Mouse (Mus musculus) heart, postnatal 0 days (tissue): ENCODE measurements around the gene Ubxn11. TPM values are rescaled to one million over a fixed set of nuclear protein-coding genes. Genes with fewer than 3 reads are reported as not detected.

Source experiments
- ATAC-seq: fragments of 200-750 bp; cut with Nextera tagmentation; 2 replicates; pipeline ENCODE4 v1.8.0; 2017; ENCODE audit warnings: low read depth, moderate number of reproducible peaks, moderate library complexity; ENCODE audit not compliant: insufficient read depth
- DNase-seq: peaks from one replicate; pipeline ENCODE4 v3.0.0-alpha.2; 2016; ENCODE audit warnings: low spot score
- H3K27ac ChIP-seq: fragments of 300-500 bp; sonication (generic); 2 replicates; pipeline ENCODE4 v1.5.1; 2014; ENCODE audit warnings: low read depth, mild to moderate bottlenecking
- H3K27me3 ChIP-seq: fragments of 300-500 bp; sonication (generic); 2 replicates; pipeline ENCODE4 v1.6.1; 2014; ENCODE audit warnings: low read length, mixed read lengths; ENCODE audit not compliant: control insufficient read depth, insufficient read depth
- H3K36me3 ChIP-seq: fragments of 300-500 bp; sonication (generic); replicated peaks from 2 replicates; pipeline ENCODE4 v1.6.1; 2014; ENCODE audit warnings: low read length, mixed read lengths; ENCODE audit not compliant: control insufficient read depth, insufficient read depth
- H3K4me1 ChIP-seq: fragments of 300-500 bp; sonication (generic); 2 replicates; pipeline ENCODE4 v1.6.1; 2014; ENCODE audit warnings: antibody characterized with exemption; ENCODE audit not compliant: control insufficient read depth, insufficient read depth
- H3K4me2 ChIP-seq: fragments of 300-500 bp; sonication (generic); 2 replicates; pipeline ENCODE4 v1.6.1; 2014; ENCODE audit warnings: low read depth, mild to moderate bottlenecking, low read length, moderate library complexity
- H3K4me3 ChIP-seq: fragments of 300-500 bp; sonication (generic); 2 replicates; pipeline ENCODE4 v1.5.1; 2014; ENCODE audit warnings: low read depth, low read length
- H3K9ac ChIP-seq: fragments of 300-500 bp; sonication (generic); replicated peaks from 2 replicates; pipeline ENCODE4 v1.6.1; 2014; ENCODE audit warnings: low read depth, low read length, mixed read lengths
- H3K9me3 ChIP-seq: fragments of 300-500 bp; sonication (generic); replicated peaks from 2 replicates; pipeline ENCODE4 v1.6.1; 2016; ENCODE audit warnings: low read length; ENCODE audit not compliant: control insufficient read depth
- CTCF ChIP-seq: IDR thresholded peaks from 2 replicates; pipeline ENCODE4 v1.5.1; 2016; ENCODE audit warnings: antibody characterized with exemption, control low read depth, low read depth
- EP300 ChIP-seq: IDR thresholded peaks from 2 replicates; pipeline ENCODE4 v1.6.1; 2016; ENCODE audit warnings: antibody characterized with exemption, low read depth
- WGBS: fragments of 180-500 bp; shearing (Covaris S2); extraction: QIAGEN DNeasy Blood & Tissue Kit; methylation state at CpG from one replicate; pipeline ENCODE4 v1.1.7; 2014; 5-methylcytosine and 5-hydroxymethylcytosine counted together
- polyA plus RNA-seq: library from polyadenylated mRNA; unstranded; fragments of >200 nt; fragmentation: Nextera tagmentation; extraction: Ambion mirVana; gene quantifications from 2 replicates; pipeline ENCODE4 v1.2.1, GENCODE M21; 2015
- total RNA-seq: library from RNA; depleted of rRNA; stranded (reverse); fragments of >200 nt; gene quantifications from 2 replicates; pipeline ENCODE4 v1.2.3, GENCODE M21; 2014; ENCODE audit warnings: low replicate concordance; rRNA removed

The Ubxn11 gene
- total and polyA plus RNA-seq, 2 experiments from 2014 or later: 1.2 TPM; not detected in 1

DNA sequence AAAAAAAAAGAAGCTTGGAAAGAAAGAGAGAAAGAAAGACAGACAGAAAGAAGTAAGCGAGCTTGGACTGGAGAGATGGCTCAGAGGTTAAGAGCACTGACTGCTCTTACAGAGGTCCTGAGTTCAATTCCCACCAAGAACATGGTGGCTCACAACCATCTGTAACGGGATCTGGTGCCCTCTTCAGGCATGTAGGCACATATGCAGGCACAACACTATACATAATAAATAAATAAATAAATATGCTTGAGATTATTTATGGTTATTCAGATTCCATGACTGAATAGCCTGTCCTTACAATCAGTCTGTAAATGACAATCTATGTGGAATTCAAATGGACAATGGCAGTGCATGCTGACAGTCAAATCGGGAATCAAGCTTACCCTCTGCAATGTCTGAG, 64.5 kb downstream of the Ubxn11 start:
- ATAC-seq: no peak
- no peak overlapping the region for H3K9ac ChIP-seq
- H3K9me3 ChIP-seq: no peaks in the 10 kb centered on the region
- H3K4me1 ChIP-seq: peaks cover 12% of the 10 kb centered on the region
- DNase-seq: no peak
- 88% methylated on average over 3 of the region's 3 CpGs for whole genome bisulfite sequencing
- no peak overlapping the region for H3K27ac ChIP-seq
- H3K4me3 ChIP-seq: no peak overlapping the region
- no peak overlapping the region for H3K4me2 ChIP-seq
- H3K27me3 ChIP-seq: no peaks in the 10 kb centered on the region
- TF ChIP-seq CTCF (peak; percentile 21), EP300 (no peak)
- H3K36me3 ChIP-seq: no peaks in the 10 kb centered on the region

DNA sequence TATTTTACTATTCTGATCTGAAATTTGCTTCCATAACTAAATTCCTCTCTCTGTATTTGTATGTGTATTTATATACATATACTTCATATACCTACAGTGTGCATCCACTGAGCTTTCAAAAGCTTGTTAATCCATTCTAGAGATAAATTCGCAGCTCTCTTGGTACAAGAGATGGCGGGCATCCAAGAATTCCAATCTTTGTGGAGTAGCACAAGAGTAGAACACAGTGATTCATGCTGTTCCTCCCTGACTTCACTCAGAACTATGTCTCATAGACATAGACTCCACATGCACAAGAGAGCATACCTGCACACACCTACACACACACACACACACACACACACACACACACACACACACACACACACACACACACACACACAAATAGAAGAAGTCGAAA, 70.0 kb downstream of the Ubxn11 start:
- Histone ChIP-seq H3K9ac (no peak overlapping the region), H3K4me3 (no peak overlapping the region), H3K27ac (0 out of 2 replicates have a peak overlapping the region, but pooled peaks have one; percentile 20), H3K27me3 (no peaks in the 10 kb centered on the region), H3K4me2 (no peak overlapping the region), H3K9me3 (no peaks in the 10 kb centered on the region), H3K4me1 (peaks cover 6% of the 10 kb centered on the region; the same call in 1 of the 2 replicates), H3K36me3 (0 out of 2 replicates have a peak, but pooled peaks cover 4% of the 10 kb centered on the region)
- DNase-seq (peak; percentile 76), ATAC-seq (0 out of 2 replicates have a peak, but pooled peaks have one; percentile 51)
- 39% methylated on average over 3 of the region's 3 CpGs for WGBS
- TF ChIP-seq CTCF: no peak
- no peak for TF ChIP-seq EP300

Other genes with a start within 250 kb of the Ubxn11 start
- gene Rps6ka1, start 214.8 kb upstream of the Ubxn11 start, total RNA-seq: 8.0 and 16.9 TPM in 2 replicates
- gene Rps6ka1, start 214.8 kb upstream of the Ubxn11 start, polyA plus RNA-seq: 5.9 and 6.8 TPM in 2 replicates
- gene Hmgn2, start 133.9 kb upstream of the Ubxn11 start, total RNA-seq: 197 and 271 TPM in 2 replicates
- gene Hmgn2, start 133.9 kb upstream of the Ubxn11 start, polyA plus RNA-seq: 867 and 901 TPM in 2 replicates
- 38.4 and 39.8 TPM in 2 replicates for gene Dhdds, start 101.7 kb upstream of the Ubxn11 start, total RNA-seq
- 25.8 and 28.5 TPM in 2 replicates for gene Dhdds, start 101.7 kb upstream of the Ubxn11 start, polyA plus RNA-seq
- not detected in 2 replicates for gene Lin28a, start 83.7 kb upstream of the Ubxn11 start, total RNA-seq
- 0.10 TPM in 1 of 2 replicates, not detected in the other for gene Lin28a, start 83.7 kb upstream of the Ubxn11 start, polyA plus RNA-seq
- not detected in 2 replicates for gene Zfp683, start 48.7 kb upstream of the Ubxn11 start, total RNA-seq
- gene Zfp683, start 48.7 kb upstream of the Ubxn11 start, polyA plus RNA-seq: not detected in 2 replicates
- gene Crybg2, start 41.8 kb upstream of the Ubxn11 start, total RNA-seq: 0.08 and 6.6 TPM in 2 replicates
- gene Crybg2, start 41.8 kb upstream of the Ubxn11 start, polyA plus RNA-seq: 0.11 TPM in 1 of 2 replicates, not detected in the other
- gene Cd52, start 7.5 kb upstream of the Ubxn11 start, total RNA-seq: 10.5 TPM in 1 of 2 replicates, not detected in the other
- gene Cd52, start 7.5 kb upstream of the Ubxn11 start, polyA plus RNA-seq: 9.3 and 10.5 TPM in 2 replicates
- gene Sh3bgrl3, start 26.2 kb downstream of the Ubxn11 start, total RNA-seq: 49.7 and 67.6 TPM in 2 replicates
- 140 and 150 TPM in 2 replicates for gene Sh3bgrl3, start 26.2 kb downstream of the Ubxn11 start, polyA plus RNA-seq
- gene Cep85, start 84.5 kb downstream of the Ubxn11 start, total RNA-seq: 24.2 and 30.6 TPM in 2 replicates
- 27.4 and 29.7 TPM in 2 replicates for gene Cep85, start 84.5 kb downstream of the Ubxn11 start, polyA plus RNA-seq
- gene Gm7534, start 100.4 kb downstream of the Ubxn11 start, total RNA-seq: not detected in 2 replicates
- gene Gm7534, start 100.4 kb downstream of the Ubxn11 start, polyA plus RNA-seq: not detected in 2 replicates
- not detected in 2 replicates for gene Catsper4, start 124.8 kb downstream of the Ubxn11 start, total RNA-seq
- not detected in 2 replicates for gene Catsper4, start 124.8 kb downstream of the Ubxn11 start, polyA plus RNA-seq
- gene Cnksr1, start 135.8 kb downstream of the Ubxn11 start, total RNA-seq: 0.69 and 5.1 TPM in 2 replicates
- gene Cnksr1, start 135.8 kb downstream of the Ubxn11 start, polyA plus RNA-seq: 0.66 and 0.77 TPM in 2 replicates
- gene E130218I03Rik, start 141.1 kb downstream of the Ubxn11 start, total RNA-seq: not detected in 2 replicates
- 0.16 and 0.20 TPM in 2 replicates for gene E130218I03Rik, start 141.1 kb downstream of the Ubxn11 start, polyA plus RNA-seq
- 4.0 and 4.2 TPM in 2 replicates for gene Zfp593, start 143.0 kb downstream of the Ubxn11 start, total RNA-seq
- gene Zfp593, start 143.0 kb downstream of the Ubxn11 start, polyA plus RNA-seq: 5.4 and 6.0 TPM in 2 replicates
- gene Gm30191, start 144.4 kb downstream of the Ubxn11 start, total RNA-seq: not detected in 2 replicates
- gene Gm30191, start 144.4 kb downstream of the Ubxn11 start, polyA plus RNA-seq: not detected in 2 replicates
- gene Grrp1, start 151.5 kb downstream of the Ubxn11 start, total RNA-seq: 18.4 and 26.1 TPM in 2 replicates
- gene Grrp1, start 151.5 kb downstream of the Ubxn11 start, polyA plus RNA-seq: 6.0 and 6.5 TPM in 2 replicates
- gene Pdik1l, start 185.3 kb downstream of the Ubxn11 start, total RNA-seq: 6.6 and 31.0 TPM in 2 replicates
- gene Pdik1l, start 185.3 kb downstream of the Ubxn11 start, polyA plus RNA-seq: 7.7 and 9.4 TPM in 2 replicates
- 168 and 170 TPM in 2 replicates for gene Trim63, start 212.6 kb downstream of the Ubxn11 start, total RNA-seq
- gene Trim63, start 212.6 kb downstream of the Ubxn11 start, polyA plus RNA-seq: 248 and 281 TPM in 2 replicates
- gene Slc30a2, start 240.6 kb downstream of the Ubxn11 start, total RNA-seq: 0.38 TPM in 1 of 2 replicates, not detected in the other
- 0.16 and 0.33 TPM in 2 replicates for gene Slc30a2, start 240.6 kb downstream of the Ubxn11 start, polyA plus RNA-seq